Mouse (Mus musculus) liver, embryonic 13.5 days (tissue): Measurements from ENCODE around the gene Bmp8a. TPM values are rescaled to one million over a fixed set of nuclear protein-coding genes. Genes with fewer than 3 reads are reported as not detected.
"Not testable (repeated sequence)": the region's sequence is repeated elsewhere in the genome, so short reads cannot be mapped to it uniquely, and the experiment has no call there.

Experiments
- ATAC-seq: fragments of 200-750 bp; cut with Nextera tagmentation; 2 replicates; pipeline ENCODE4 v1.8.0; 2017; ENCODE audit warnings: low read depth, mild to moderate bottlenecking, moderate number of reproducible peaks, moderate library complexity
- DNase-seq: peaks from one replicate; pipeline ENCODE4 v3.0.0; 2022
- H3K27ac ChIP-seq: fragments of 300-500 bp; sonication (generic); 2 replicates; pipeline ENCODE4 v1.5.1; 2015; ENCODE audit warnings: moderate library complexity, mild to moderate bottlenecking, inconsistent platforms
- H3K27me3 ChIP-seq: fragments of 300-500 bp; sonication (generic); 2 replicates; pipeline ENCODE4 v1.6.1; 2015; ENCODE audit warnings: mild to moderate bottlenecking, inconsistent platforms
- H3K36me3 ChIP-seq: fragments of 300-500 bp; sonication (generic); 2 replicates; pipeline ENCODE4 v1.6.1; 2015; ENCODE audit warnings: mild to moderate bottlenecking, inconsistent platforms
- H3K4me1 ChIP-seq: fragments of 300-500 bp; sonication (generic); replicated peaks from 2 replicates; pipeline ENCODE4 v1.6.1; 2015; ENCODE audit warnings: inconsistent platforms
- H3K4me2 ChIP-seq: fragments of 300-500 bp; sonication (generic); 2 replicates; pipeline ENCODE4 v1.6.1; 2015; ENCODE audit warnings: inconsistent platforms, mild to moderate bottlenecking, moderate library complexity
- H3K4me3 ChIP-seq: fragments of 300-500 bp; sonication (generic); replicated peaks from 2 replicates; pipeline ENCODE4 v1.5.1; 2015; ENCODE audit warnings: mild to moderate bottlenecking, inconsistent platforms
- H3K9ac ChIP-seq: fragments of 300-500 bp; sonication (generic); 2 replicates; pipeline ENCODE4 v1.6.1; 2015; ENCODE audit warnings: mild to moderate bottlenecking, inconsistent platforms
- H3K9me3 ChIP-seq: fragments of 300-500 bp; sonication (generic); replicated peaks from 2 replicates; pipeline ENCODE4 v1.6.1; 2016; ENCODE audit warnings: inconsistent platforms
- WGBS: fragments of 180-500 bp; shearing (Covaris S2); methylation state at CpG from one replicate; pipeline ENCODE4 v1.1.7; 2015; ENCODE audit not compliant: insufficient replicate concordance; 5-methylcytosine and 5-hydroxymethylcytosine counted together
- polyA plus RNA-seq: library from polyadenylated mRNA; unstranded; fragments of >200 nt; fragmentation: Nextera tagmentation; extraction: Ambion mirVana; gene quantifications from 2 replicates; pipeline ENCODE4 v1.2.1, GENCODE M21; 2015

Bmp8a gene
- polyA plus RNA-seq, 1 experiment from 2014 or later = 0.38 TPM

- no peaks in the 10 kb centered on the region for H3K4me1 ChIP-seq
- H3K27me3 ChIP-seq = peaks cover 7% of the 10 kb centered on the region; the same call in 1 of the 2 replicates
- no peaks in the 10 kb centered on the region for H3K36me3 ChIP-seq
- DNase-seq = no peak
- no peak overlapping the region for H3K27ac ChIP-seq
- ATAC-seq = no peak
- H3K9me3 ChIP-seq = no peaks in the 10 kb centered on the region
- no peak overlapping the region for H3K4me3 ChIP-seq
- H3K9ac ChIP-seq = no peak overlapping the region
- H3K4me2 ChIP-seq = no peak overlapping the region
- 62% methylated on average over 6 of the region's 6 CpGs for WGBS
Measured at GRCm38 (mm10) chr4:123328946-123329345, 14.1 kb downstream of the Bmp8a start.

GRCm38 (mm10) chr4:123327630-123328029, 15.4 kb downstream of the Bmp8a start:
- Histone ChIP-seq H3K27ac (no peak overlapping the region), H3K4me1 (no peaks in the 10 kb centered on the region), H3K9ac (no peak overlapping the region), H3K4me3 (no peak overlapping the region), H3K27me3 (peaks cover 18% of the 10 kb centered on the region), H3K4me2 (no peak overlapping the region), H3K9me3 (no peaks in the 10 kb centered on the region), H3K36me3 (no peaks in the 10 kb centered on the region)
- ATAC-seq (no peak), DNase-seq (no peak)
- 47% methylated on average over 3 of the region's 3 CpGs for WGBS

DNA sequence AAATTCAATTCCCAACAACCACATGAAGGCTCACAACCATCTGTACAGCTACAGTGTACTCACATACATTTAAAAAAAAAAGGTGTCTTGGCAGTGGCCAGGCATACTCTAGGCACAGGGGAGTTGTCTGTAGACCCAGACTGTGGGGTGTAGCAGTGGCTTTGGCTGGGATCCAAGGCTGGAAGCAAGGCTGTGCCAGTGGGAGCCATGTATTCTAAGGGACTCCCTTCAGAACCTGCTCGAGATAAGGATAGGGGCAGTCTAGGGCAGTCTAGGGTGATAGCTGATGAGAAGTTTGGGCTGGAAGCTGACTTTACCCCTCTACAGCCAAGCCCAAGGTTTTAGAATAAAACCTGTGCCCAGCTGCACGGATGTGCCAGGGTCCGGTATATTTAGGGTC, 17.0 kb downstream of the Bmp8a start:
- H3K27ac ChIP-seq = no peak overlapping the region
- H3K9me3 ChIP-seq = no peaks in the 10 kb centered on the region
- ATAC-seq (no peak), DNase-seq (no peak)
- 66% methylated on average over 3 of the region's 3 CpGs for WGBS
- H3K27me3 ChIP-seq = peaks cover 27% of the 10 kb centered on the region
- no peaks in the 10 kb centered on the region for H3K4me1 ChIP-seq
- no peaks in the 10 kb centered on the region for H3K36me3 ChIP-seq
- no peak overlapping the region for H3K4me2 ChIP-seq
- H3K9ac ChIP-seq = no peak overlapping the region
- H3K4me3 ChIP-seq = no peak overlapping the region

DNA sequence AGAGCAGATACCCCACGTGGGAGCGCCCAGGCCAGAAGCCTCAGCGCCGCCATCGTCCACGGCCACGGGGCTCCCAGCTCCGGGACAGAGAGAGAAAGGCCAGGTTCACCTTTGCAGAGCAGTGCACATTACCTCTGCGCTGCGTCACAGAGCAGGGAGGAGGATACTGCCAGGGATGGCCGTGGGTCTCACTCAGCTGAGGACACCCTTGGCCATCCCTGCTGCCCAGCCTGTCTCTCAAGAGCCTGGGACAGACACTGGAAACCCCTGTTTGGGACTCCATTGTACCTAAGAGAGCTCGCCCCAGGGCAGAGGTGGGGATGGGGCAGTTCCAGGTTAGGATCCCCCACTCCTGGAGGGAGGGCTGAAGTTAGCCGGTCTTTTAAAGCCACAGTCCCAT, 19.5 kb downstream of the Bmp8a start, which contains the start of gene Oxct2a:
Oxct2a (minus strand) TSS at position 101 of the 400 bp plus-strand sequence.
- peak within 1 kb of the TSS; percentile 21; the same call in 1 of the 2 replicates for H3K4me3 ChIP-seq
- no peak for ATAC-seq
- peaks cover 27% of the 10 kb centered on the region for H3K27me3 ChIP-seq
- DNase-seq = no peak
- H3K36me3 ChIP-seq = no peaks in the 10 kb centered on the region
- no peak within 1 kb of the TSS for H3K27ac ChIP-seq
- peak within 1 kb of the TSS; percentile 39 for H3K4me2 ChIP-seq
- 31% methylated on average over 13 of the region's 13 CpGs for WGBS
- H3K9me3 ChIP-seq = no peaks in the 10 kb centered on the region
- no peak within 1 kb of the TSS for H3K9ac ChIP-seq
- no peaks in the 10 kb centered on the region for H3K4me1 ChIP-seq

DNA sequence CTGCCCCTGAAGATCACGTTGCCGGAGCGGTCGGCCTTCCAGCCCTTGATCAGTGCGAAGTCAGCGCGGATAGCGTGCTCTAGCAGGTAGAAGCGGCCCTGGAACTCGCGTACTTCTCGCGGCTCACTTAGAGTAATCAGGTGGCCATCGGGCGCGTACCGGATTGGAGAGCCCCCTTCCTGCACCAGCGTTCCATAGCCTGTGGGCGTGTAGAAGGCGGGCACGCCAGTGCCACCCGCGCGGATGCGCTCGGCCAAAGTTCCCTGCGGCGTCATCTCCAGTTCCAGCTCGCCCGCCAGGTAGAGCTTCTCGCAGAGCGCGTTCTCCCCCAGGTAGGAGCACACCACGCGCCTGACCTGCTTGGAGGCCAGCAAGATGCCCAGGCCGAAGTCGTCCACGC, 20.1 kb downstream of the Bmp8a start:
- not testable (repeated sequence) for DNase-seq, H3K27ac ChIP-seq, ATAC-seq, H3K4me3 ChIP-seq, H3K9me3 ChIP-seq, H3K9ac ChIP-seq, H3K4me1 ChIP-seq, H3K36me3 ChIP-seq
- Histone ChIP-seq H3K4me2 (peak overlapping the region; percentile 33), H3K27me3 (peaks cover 27% of the 10 kb centered on the region)
- WGBS = 42% methylated on average over 19 of the region's 38 CpGs

DNA sequence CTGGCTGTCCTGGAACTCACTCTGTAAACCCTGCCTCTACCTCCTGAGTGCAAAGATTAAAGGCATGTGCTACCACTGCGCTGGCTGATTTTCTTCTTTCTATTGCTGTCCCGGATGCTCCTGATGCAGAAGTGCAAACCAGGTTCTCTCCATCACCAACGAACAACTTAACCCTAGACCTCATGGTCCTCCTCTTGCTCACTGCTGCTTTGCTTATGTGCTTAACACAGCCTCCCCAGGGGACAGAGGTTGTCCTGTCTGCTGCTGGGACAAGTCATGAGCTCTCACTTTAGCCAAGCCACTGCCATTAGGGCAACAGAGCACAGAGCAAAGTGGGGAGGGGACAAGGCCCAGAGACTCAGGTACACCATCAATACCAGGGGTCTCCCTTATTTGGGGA, 28.6 kb downstream of the Bmp8a start:
- 70% methylated on average over 3 of the region's 3 CpGs for WGBS
- Histone ChIP-seq H3K4me3 (no peak overlapping the region), H3K36me3 (no peaks in the 10 kb centered on the region), H3K27me3 (no peaks in the 10 kb centered on the region), H3K4me1 (peaks cover 14% of the 10 kb centered on the region; the same call in 1 of the 2 replicates), H3K27ac (no peak overlapping the region), H3K9me3 (no peaks in the 10 kb centered on the region), H3K9ac (no peak overlapping the region), H3K4me2 (no peak overlapping the region)
- DNase-seq = no peak
- no peak for ATAC-seq

DNA sequence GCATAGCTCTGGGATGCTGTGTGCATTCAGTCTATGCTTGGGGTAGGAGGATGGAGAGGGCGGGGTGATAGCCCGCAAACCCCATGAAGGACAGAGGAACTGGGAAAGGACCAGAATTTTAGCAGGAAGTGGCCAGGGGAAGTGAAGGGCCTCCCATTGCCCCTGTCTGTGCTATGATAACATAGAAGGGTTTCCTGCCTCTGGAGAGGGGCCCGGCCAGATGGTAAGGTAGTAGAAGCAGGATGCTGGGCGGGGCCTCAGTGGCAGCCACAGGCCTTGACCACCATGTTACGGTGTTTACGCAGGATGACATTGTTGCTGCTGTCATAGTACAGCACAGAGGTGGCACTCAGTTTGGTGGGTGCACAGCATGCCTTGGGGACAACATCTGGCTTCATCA, 30.0 kb downstream of the Bmp8a start:
- WGBS = 22% methylated on average over 6 of the region's 6 CpGs
- peaks cover 18% of the 10 kb centered on the region; the same call in 1 of the 2 replicates for H3K4me1 ChIP-seq
- H3K27me3 ChIP-seq = no peaks in the 10 kb centered on the region
- H3K9ac ChIP-seq = no peak overlapping the region
- H3K4me2 ChIP-seq = no peak overlapping the region
- H3K27ac ChIP-seq = 0 out of 2 replicates have a peak overlapping the region, but pooled peaks have one; percentile 32
- peak; percentile 62 for ATAC-seq
- DNase-seq = no peak
- no peak overlapping the region for H3K4me3 ChIP-seq
- no peaks in the 10 kb centered on the region for H3K36me3 ChIP-seq
- no peaks in the 10 kb centered on the region for H3K9me3 ChIP-seq

DNA sequence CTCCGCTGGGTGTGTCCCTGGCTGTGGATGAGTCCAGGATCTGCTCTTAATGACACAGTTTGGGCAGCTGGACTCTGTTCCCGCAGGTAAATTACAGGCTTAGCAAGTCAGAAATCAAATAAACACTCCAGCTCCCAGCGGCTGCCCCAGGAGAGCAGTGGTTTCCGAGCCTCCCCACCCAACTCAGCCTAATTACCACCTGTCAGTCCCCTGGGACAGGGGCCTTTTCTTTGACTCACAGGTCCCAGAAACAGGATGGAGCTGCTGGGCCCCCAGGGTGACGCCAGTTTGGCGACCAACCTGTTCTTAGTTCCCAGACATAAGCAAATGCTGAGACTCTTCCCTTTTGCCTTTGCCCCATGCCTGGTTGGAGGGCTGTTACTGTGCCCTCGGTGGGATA, 31.2 kb downstream of the Bmp8a start:
- Histone ChIP-seq H3K9me3 (no peaks in the 10 kb centered on the region), H3K27me3 (no peaks in the 10 kb centered on the region), H3K4me1 (peaks cover 21% of the 10 kb centered on the region; the same call in 1 of the 2 replicates), H3K27ac (no peak overlapping the region), H3K4me2 (no peak overlapping the region), H3K9ac (no peak overlapping the region), H3K36me3 (peaks cover under 1% of the 10 kb centered on the region; the same call in 1 of the 2 replicates), H3K4me3 (no peak overlapping the region)
- 66% methylated on average over 7 of the region's 7 CpGs for WGBS
- no peak for DNase-seq
- ATAC-seq = no peak

GRCm38 (mm10) chr4:123308292-123308691, 34.8 kb downstream of the Bmp8a start:
- no peak overlapping the region for H3K4me3 ChIP-seq
- no peaks in the 10 kb centered on the region for H3K27me3 ChIP-seq
- ATAC-seq = no peak
- peaks cover 22% of the 10 kb centered on the region; the same call in 1 of the 2 replicates for H3K4me1 ChIP-seq
- no peak overlapping the region for H3K4me2 ChIP-seq
- no peak overlapping the region for H3K9ac ChIP-seq
- peaks cover 23% of the 10 kb centered on the region for H3K36me3 ChIP-seq
- no peaks in the 10 kb centered on the region for H3K9me3 ChIP-seq
- H3K27ac ChIP-seq = no peak overlapping the region
- no peak for DNase-seq
- 37% methylated on average over 3 of the region's 3 CpGs for WGBS

- 86% methylated on average over 10 of the region's 10 CpGs for WGBS
- H3K27ac ChIP-seq = no peak overlapping the region
- peaks cover 11% of the 10 kb centered on the region; the same call in 1 of the 2 replicates for H3K4me1 ChIP-seq
- H3K9me3 ChIP-seq = 0 out of 2 replicates have a peak, but pooled peaks cover 4% of the 10 kb centered on the region
- DNase-seq (no peak), ATAC-seq (no peak)
- peaks cover 36% of the 10 kb centered on the region for H3K36me3 ChIP-seq
- H3K9ac ChIP-seq = no peak overlapping the region
- no peak overlapping the region for H3K4me3 ChIP-seq
- no peaks in the 10 kb centered on the region for H3K27me3 ChIP-seq
- H3K4me2 ChIP-seq = no peak overlapping the region
Measured at GRCm38 (mm10) chr4:123306999-123307398, 36.1 kb downstream of the Bmp8a start.

GRCm38 (mm10) chr4:123305789-123306188, 37.3 kb downstream of the Bmp8a start:
- ATAC-seq (peak; percentile 54), DNase-seq (no peak)
- no peak overlapping the region for H3K9ac ChIP-seq
- H3K27me3 ChIP-seq = no peaks in the 10 kb centered on the region
- H3K27ac ChIP-seq = peak overlapping the region; percentile 38; the same call in 1 of the 2 replicates
- H3K4me1 ChIP-seq = peaks cover 11% of the 10 kb centered on the region; the same call in 1 of the 2 replicates
- H3K4me2 ChIP-seq = no peak overlapping the region
- peaks cover 48% of the 10 kb centered on the region for H3K36me3 ChIP-seq
- no peak overlapping the region for H3K4me3 ChIP-seq
- 0 out of 2 replicates have a peak, but pooled peaks cover 4% of the 10 kb centered on the region for H3K9me3 ChIP-seq
- 12% methylated on average over 3 of the region's 3 CpGs for WGBS
